Mouse (Mus musculus) embryo, embryonic 11.5 days (tissue): Measurements from ENCODE around the gene Gsc2.

Experiments
- DNase-seq: peaks from one replicate; pipeline ENCODE4 v3.0.0-alpha.2; 2012; ENCODE audit warnings: low read depth, low spot score

Gsc2 gene

DNA sequence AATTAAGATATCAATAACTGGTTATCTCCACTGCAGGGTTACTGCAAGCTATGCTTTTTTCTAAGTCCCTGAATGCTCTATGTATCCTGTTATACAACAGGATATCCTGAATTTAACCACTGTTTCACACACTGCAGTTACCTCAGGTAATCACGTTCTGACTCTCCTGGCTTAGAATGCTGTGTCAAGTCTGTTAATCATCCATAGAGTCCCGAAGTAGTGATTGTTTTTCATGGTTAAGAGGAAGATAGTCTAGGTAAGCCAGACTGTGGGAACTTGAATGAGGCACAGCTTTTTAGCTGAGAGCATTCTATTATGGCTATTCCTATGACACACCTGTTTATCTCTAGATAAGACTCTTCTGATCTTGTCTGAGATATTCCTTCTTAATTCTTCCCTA, 49.6 kb downstream of the Gsc2 start:
- no peak for DNase-seq
